Mouse (Mus musculus) intestine, embryonic 14.5 days (tissue): ENCODE measurements at regions not wholly inside any gene's neighbourhood (a gene's known extent, or its start where the extent isn't known, plus 50 kb on each side); places are given as distances from the start of the nearest gene placed in this dataset.

Experiments used
- ATAC-seq: fragments of 200-750 bp; cut with Nextera tagmentation; replicated peaks from 2 replicates; pipeline ENCODE4 v1.8.0; 2017; ENCODE audit warnings: low read depth, moderate number of reproducible peaks, moderate TSS enrichment, moderate library complexity; ENCODE audit not compliant: low FRiP score, low TSS enrichment
- DNase-seq: peaks from one replicate; pipeline ENCODE4 v3.0.0-alpha.2; 2018; ENCODE audit warnings: low spot score
- H3K27ac ChIP-seq: fragments of 300-500 bp; sonication (generic); 2 replicates; pipeline ENCODE4 v1.5.1; 2014; ENCODE audit warnings: low read depth, mild to moderate bottlenecking, control low read depth
- H3K27me3 ChIP-seq: fragments of 300-500 bp; sonication (generic); replicated peaks from 2 replicates; pipeline ENCODE4 v1.6.1; 2014; ENCODE audit warnings: low read length, control low read depth; ENCODE audit not compliant: control insufficient read depth, insufficient read depth
- H3K36me3 ChIP-seq: fragments of 300-500 bp; sonication (generic); 2 replicates; pipeline ENCODE4 v1.6.1; 2014; ENCODE audit warnings: low read length, control low read depth; ENCODE audit not compliant: control insufficient read depth, insufficient read depth
- H3K4me1 ChIP-seq: fragments of 300-500 bp; sonication (generic); replicated peaks from 2 replicates; pipeline ENCODE4 v1.6.1; 2014; ENCODE audit warnings: low read length, control low read depth, mixed read lengths; ENCODE audit not compliant: control insufficient read depth, insufficient read depth
- H3K4me2 ChIP-seq: fragments of 300-500 bp; sonication (generic); 2 replicates; pipeline ENCODE4 v1.6.1; 2014; ENCODE audit warnings: low read length
- H3K4me3 ChIP-seq: fragments of 300-500 bp; sonication (generic); 2 replicates; pipeline ENCODE4 v1.5.1; 2014; ENCODE audit warnings: low read depth, low read length, control low read depth, mixed read lengths
- H3K9ac ChIP-seq: fragments of 300-500 bp; sonication (generic); 2 replicates; pipeline ENCODE4 v1.6.1; 2014; ENCODE audit warnings: mild to moderate bottlenecking, low read length
- H3K9me3 ChIP-seq: fragments of 300-500 bp; sonication (generic); 2 replicates; pipeline ENCODE4 v1.6.1; 2016; ENCODE audit warnings: low read length, control low read depth; ENCODE audit not compliant: control insufficient read depth
- WGBS: fragments of 180-500 bp; shearing (Covaris S2); extraction: QIAGEN DNeasy Blood & Tissue Kit; methylation state at CpG from one replicate; pipeline ENCODE4 v1.1.7; 2014; 5-methylcytosine and 5-hydroxymethylcytosine counted together

DNA sequence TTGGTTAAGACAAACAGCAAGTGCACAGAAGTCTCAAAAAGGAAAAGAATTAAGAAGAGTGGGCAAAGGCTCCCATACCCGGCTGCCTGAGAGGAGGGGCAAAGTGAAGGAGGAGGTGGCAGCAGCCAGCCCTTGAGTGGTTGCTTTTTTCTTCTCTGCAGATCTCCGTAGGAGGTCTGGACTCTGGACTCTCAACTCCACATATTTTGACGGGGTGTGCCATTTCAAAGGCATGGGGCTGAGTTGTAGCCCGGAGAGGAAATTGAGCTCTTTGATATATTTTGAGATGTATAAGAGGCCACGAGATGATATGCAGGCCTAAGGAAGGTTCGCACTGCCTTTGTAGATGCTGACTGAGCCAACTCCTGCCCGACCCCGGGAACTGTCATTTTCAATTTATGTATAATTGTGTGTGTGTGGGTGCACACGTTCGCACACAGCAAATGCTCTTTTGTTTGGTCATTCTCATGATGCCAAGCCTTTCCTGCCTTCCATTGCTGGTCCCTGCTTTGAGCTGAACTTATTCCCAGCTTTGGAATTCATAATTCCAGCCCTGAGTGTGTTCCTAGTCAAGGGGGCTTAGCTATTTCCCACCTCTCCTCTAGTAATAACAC is 56.4 kb downstream of the Cxcr4 start:
- ATAC-seq (peak; percentile 77), DNase-seq (peak; percentile 58)
- WGBS, result 30% methylated on average over 10 of the region's 10 CpGs
- peak overlapping the region; percentile 20; the same call in 1 of the 2 replicates for H3K27ac ChIP-seq
- H3K4me3 ChIP-seq, result no peak overlapping the region
- H3K4me2 ChIP-seq, result no peak overlapping the region
- H3K36me3 ChIP-seq, result no peaks in the 10 kb centered on the region
- H3K9ac ChIP-seq, result no peak overlapping the region
- no peaks in the 10 kb centered on the region for H3K27me3 ChIP-seq
- H3K9me3 ChIP-seq, result no peaks in the 10 kb centered on the region
- H3K4me1 ChIP-seq, result peaks cover 17% of the 10 kb centered on the region

- H3K36me3 ChIP-seq, result no peaks in the 10 kb centered on the region
- no peak for ATAC-seq
- no peak overlapping the region for H3K27ac ChIP-seq
- no peak for DNase-seq
- 4% methylated on average over 4 of the region's 4 CpGs for WGBS
- no peak overlapping the region for H3K4me2 ChIP-seq
- peaks cover 17% of the 10 kb centered on the region for H3K4me1 ChIP-seq
- no peaks in the 10 kb centered on the region for H3K27me3 ChIP-seq
- no peak overlapping the region for H3K4me3 ChIP-seq
- H3K9me3 ChIP-seq, result no peaks in the 10 kb centered on the region
- H3K9ac ChIP-seq, result no peak overlapping the region
Measured at GRCm38 (mm10) chr1:128532632-128533031, 59.5 kb downstream of the Cxcr4 start.

- ATAC-seq (no peak), DNase-seq (no peak)
- 74% methylated on average over 4 of the region's 4 CpGs for WGBS
- H3K9me3 ChIP-seq, result no peaks in the 10 kb centered on the region
- H3K36me3 ChIP-seq, result no peaks in the 10 kb centered on the region
- H3K4me2 ChIP-seq, result no peak overlapping the region
- H3K27me3 ChIP-seq, result no peaks in the 10 kb centered on the region
- H3K27ac ChIP-seq, result no peak overlapping the region
- H3K4me3 ChIP-seq, result no peak overlapping the region
- no peak overlapping the region for H3K9ac ChIP-seq
- peaks cover 11% of the 10 kb centered on the region for H3K4me1 ChIP-seq
Measured at GRCm38 (mm10) chr1:128529808-128530545, 62.1 kb downstream of the Cxcr4 start.

- Histone ChIP-seq H3K4me1 (no peaks in the 10 kb centered on the region), H3K4me3 (no peak overlapping the region), H3K27ac (no peak overlapping the region), H3K27me3 (no peaks in the 10 kb centered on the region), H3K9me3 (no peaks in the 10 kb centered on the region), H3K4me2 (no peak overlapping the region), H3K9ac (no peak overlapping the region), H3K36me3 (no peaks in the 10 kb centered on the region)
- DNase-seq, result no peak
- 87% methylated on average over 4 of the region's 4 CpGs for WGBS
- ATAC-seq, result no peak
Measured at GRCm38 (mm10) chr1:128519234-128519633, 72.9 kb downstream of the Cxcr4 start.

- no peak overlapping the region for H3K9ac ChIP-seq
- ATAC-seq (no peak), DNase-seq (no peak)
- WGBS, result 85% methylated on average over 5 of the region's 5 CpGs
- no peaks in the 10 kb centered on the region for H3K36me3 ChIP-seq
- H3K4me1 ChIP-seq, result no peaks in the 10 kb centered on the region
- no peaks in the 10 kb centered on the region for H3K27me3 ChIP-seq
- no peak overlapping the region for H3K27ac ChIP-seq
- no peaks in the 10 kb centered on the region for H3K9me3 ChIP-seq
- H3K4me3 ChIP-seq, result no peak overlapping the region
- H3K4me2 ChIP-seq, result no peak overlapping the region
Measured at GRCm38 (mm10) chr1:128518514-128518913, 73.6 kb downstream of the Cxcr4 start.

GRCm38 (mm10) chr1:128517351-128517750 is 74.7 kb downstream of the Cxcr4 start:
- H3K27ac ChIP-seq, result no peak overlapping the region
- no peaks in the 10 kb centered on the region for H3K27me3 ChIP-seq
- H3K4me3 ChIP-seq, result no peak overlapping the region
- no peak overlapping the region for H3K4me2 ChIP-seq
- no peak overlapping the region for H3K9ac ChIP-seq
- DNase-seq (no peak), ATAC-seq (no peak)
- H3K36me3 ChIP-seq, result no peaks in the 10 kb centered on the region
- H3K9me3 ChIP-seq, result no peaks in the 10 kb centered on the region
- no peaks in the 10 kb centered on the region for H3K4me1 ChIP-seq
- WGBS, result 94% methylated on average over 1 of the region's 1 CpGs

DNA sequence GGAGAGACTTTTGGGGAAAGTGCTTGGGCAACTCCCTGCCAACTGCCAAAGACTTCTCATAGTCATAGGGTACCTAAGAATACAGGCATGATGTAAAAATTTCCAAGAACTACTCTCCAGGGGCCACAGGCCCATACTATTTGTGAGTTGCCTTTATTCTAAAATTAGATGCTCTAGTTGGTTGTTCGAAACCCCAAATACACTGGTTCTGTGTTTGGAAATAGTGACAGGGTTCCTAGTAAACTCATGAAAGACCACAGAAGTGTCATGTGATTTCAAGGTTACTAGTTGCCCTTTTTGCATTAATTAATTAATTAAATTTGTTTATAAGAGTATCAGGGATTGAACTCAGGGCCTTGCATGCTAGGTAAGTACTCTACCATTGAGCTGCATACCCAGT is 77.8 kb downstream of the Cxcr4 start:
- H3K4me3 ChIP-seq, result no peak overlapping the region
- no peak overlapping the region for H3K27ac ChIP-seq
- no peaks in the 10 kb centered on the region for H3K9me3 ChIP-seq
- no peak overlapping the region for H3K4me2 ChIP-seq
- no peak overlapping the region for H3K9ac ChIP-seq
- H3K27me3 ChIP-seq, result no peaks in the 10 kb centered on the region
- no peak for DNase-seq
- ATAC-seq, result no peak
- no peaks in the 10 kb centered on the region for H3K36me3 ChIP-seq
- no peaks in the 10 kb centered on the region for H3K4me1 ChIP-seq
- 87% methylated on average over 1 of the region's 1 CpGs for WGBS

- H3K9ac ChIP-seq, result no peak overlapping the region
- no peak overlapping the region for H3K4me3 ChIP-seq
- 76% methylated on average over 2 of the region's 2 CpGs for WGBS
- no peaks in the 10 kb centered on the region for H3K27me3 ChIP-seq
- no peak overlapping the region for H3K4me2 ChIP-seq
- ATAC-seq (no peak), DNase-seq (no peak)
- no peaks in the 10 kb centered on the region for H3K4me1 ChIP-seq
- H3K9me3 ChIP-seq, result no peaks in the 10 kb centered on the region
- no peak overlapping the region for H3K27ac ChIP-seq
- H3K36me3 ChIP-seq, result no peaks in the 10 kb centered on the region
Measured at GRCm38 (mm10) chr1:128513911-128514310, 78.2 kb downstream of the Cxcr4 start.

- Histone ChIP-seq H3K27me3 (no peaks in the 10 kb centered on the region), H3K36me3 (no peaks in the 10 kb centered on the region), H3K4me2 (no peak overlapping the region), H3K27ac (no peak overlapping the region), H3K9ac (no peak overlapping the region), H3K4me3 (no peak overlapping the region), H3K4me1 (no peaks in the 10 kb centered on the region), H3K9me3 (no peaks in the 10 kb centered on the region)
- WGBS, result 76% methylated on average over 4 of the region's 4 CpGs
- no peak for ATAC-seq
- DNase-seq, result no peak
Measured at GRCm38 (mm10) chr1:128513153-128513552, 78.9 kb downstream of the Cxcr4 start.
